Mouse (Mus musculus) cortical plate, adult 2 months (tissue): ENCODE measurements around the gene Atxn7l2. TPM values are rescaled to one million over a fixed set of nuclear protein-coding genes. Genes with fewer than 3 reads are reported as not detected.

Experiments used
- H3K27ac ChIP-seq: fragments of 200-500 bp; 2 replicates; pipeline ENCODE4 v1.5.1; 2012; ENCODE audit warnings: low read length, control low read depth, inconsistent platforms; ENCODE audit not compliant: insufficient read depth
- H3K4me1 ChIP-seq: fragments of 200-500 bp; 2 replicates; pipeline ENCODE4 v1.6.1; 2011; ENCODE audit warnings: low read length; ENCODE audit not compliant: control insufficient read depth, insufficient read depth
- H3K4me3 ChIP-seq: fragments of 200-500 bp; 2 replicates; pipeline ENCODE4 v1.5.1; 2011; ENCODE audit warnings: mild to moderate bottlenecking, low read length, control low read depth; ENCODE audit not compliant: insufficient read depth
- CTCF ChIP-seq: fragments of 200-500 bp; IDR thresholded peaks from 2 replicates; pipeline ENCODE4 v1.5.1; 2011; ENCODE audit warnings: mild to moderate bottlenecking, control low read depth, low read length; ENCODE audit not compliant: insufficient read depth; ENCODE audit errors: extremely low read depth
- POLR2A ChIP-seq: fragments of 200-500 bp; IDR thresholded peaks from 2 replicates; pipeline ENCODE4 v1.6.1; 2011; ENCODE audit warnings: mild to moderate bottlenecking, low read length, control low read depth; ENCODE audit not compliant: insufficient read depth; ENCODE audit errors: extremely low read depth
- polyA plus RNA-seq: library from polyadenylated mRNA; depleted of rRNA; stranded (reverse); fragments of >200 nt; gene quantifications from 2 replicates; pipeline ENCODE4 v1.2.3, GENCODE M21; 2012

The Atxn7l2 gene
- polyA plus RNA-seq, 1 experiment, result 36.5 TPM

DNA sequence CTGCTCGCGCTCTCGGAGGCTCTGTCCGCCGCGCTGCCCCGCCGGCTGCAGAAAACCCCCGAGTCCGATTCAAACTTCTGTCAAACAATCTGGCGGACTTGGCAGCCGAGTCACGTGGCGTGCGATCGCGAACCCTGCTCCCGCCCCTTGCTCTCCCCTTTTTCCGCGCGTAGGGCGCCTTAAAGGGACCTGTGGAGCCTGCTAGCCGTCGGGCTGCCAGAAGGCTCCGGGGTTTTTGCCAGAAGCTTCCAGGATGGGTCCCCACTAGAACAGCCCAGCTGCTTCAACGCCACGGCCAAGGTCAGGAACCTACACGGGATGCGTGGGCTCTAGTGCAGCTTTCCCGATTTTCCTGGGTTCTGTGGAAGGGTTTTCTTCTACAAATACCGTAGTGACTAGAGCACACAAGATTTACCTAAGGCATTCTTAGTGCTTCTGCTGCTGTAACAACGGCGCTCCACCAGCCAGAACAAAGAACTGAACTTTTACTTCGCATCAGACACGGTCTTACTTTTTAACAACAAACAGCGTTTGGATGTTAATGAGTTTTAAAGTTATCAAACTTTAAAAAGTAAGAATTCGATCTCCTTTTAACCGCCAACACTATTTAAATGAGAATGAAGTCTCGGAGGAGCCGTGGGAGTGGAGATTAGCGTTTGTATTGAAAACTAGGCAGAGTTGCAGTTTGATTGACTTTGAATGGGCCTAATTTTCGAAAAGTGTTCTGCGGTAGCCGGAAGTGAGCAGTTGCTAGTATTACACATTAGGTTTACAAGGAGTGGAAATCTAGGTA is 16.0 kb upstream of the Atxn7l2 start, which contains the start of gene Sypl2:
Gene Sypl2 (minus strand): TSS at position 91 of the 793 bp plus-strand sequence.
- no peak for TF ChIP-seq POLR2A
- TF ChIP-seq CTCF, result no peak
- Histone ChIP-seq H3K27ac (no peak within 1 kb of the TSS), H3K4me1 (no peaks in the 10 kb centered on the region; the same call in 1 of the 2 replicates), H3K4me3 (peak within 1 kb of the TSS; percentile 36)

DNA sequence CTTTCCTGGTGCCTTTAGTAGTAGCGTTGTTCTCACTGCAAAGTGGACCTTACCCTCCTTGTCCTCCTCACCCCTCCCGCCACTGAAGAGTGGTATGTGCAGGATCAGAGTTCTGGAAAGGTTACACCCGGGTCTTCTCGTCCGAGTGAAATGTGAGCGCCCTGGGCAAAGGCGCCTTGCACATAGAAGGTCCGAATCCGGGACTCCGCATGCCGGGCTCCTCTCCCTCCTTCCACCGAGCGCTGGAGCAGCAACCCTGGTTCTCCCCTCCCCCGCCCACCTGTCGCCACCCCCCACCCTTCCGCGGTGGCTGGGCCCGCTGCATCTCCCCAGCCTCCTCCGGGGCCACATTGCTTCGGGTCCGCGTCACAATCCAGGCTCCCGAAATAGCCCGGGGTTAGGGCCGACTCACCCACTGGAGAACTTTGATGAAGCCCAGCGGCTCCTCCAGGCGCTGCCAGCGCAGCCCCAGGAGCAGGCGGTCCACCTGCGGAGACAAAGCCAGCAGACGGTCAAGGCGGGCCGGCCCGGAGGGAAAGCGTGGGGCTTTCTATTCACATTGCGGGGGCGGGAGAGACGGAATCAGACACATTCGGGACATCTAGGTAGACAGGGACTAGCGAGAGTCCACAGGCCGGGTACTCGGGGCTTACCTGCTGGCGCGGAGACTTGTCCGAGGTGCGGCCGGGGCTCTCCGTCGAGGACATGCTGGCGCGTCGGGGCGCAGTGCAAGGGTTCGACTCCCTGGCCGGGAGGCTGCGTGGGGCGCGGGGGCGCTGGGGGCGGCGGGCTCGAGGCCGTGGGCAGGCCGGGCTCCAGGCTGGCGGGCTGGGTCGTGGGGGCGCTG is 15.2 kb upstream of the Atxn7l2 start:
- Histone ChIP-seq H3K4me3 (peak overlapping the region; percentile 36; the same call in 1 of the 2 replicates), H3K4me1 (no peaks in the 10 kb centered on the region; the same call in 1 of the 2 replicates), H3K27ac (no peak overlapping the region)
- TF ChIP-seq CTCF, result no peak
- no peak for TF ChIP-seq POLR2A

GRCm38 (mm10) chr3:108220661-108221060 is 9.9 kb upstream of the Atxn7l2 start:
- TF ChIP-seq CTCF (no peak), POLR2A (no peak)

GRCm38 (mm10) chr3:108214734-108215133 is 4.0 kb upstream of the Atxn7l2 start:
- H3K27ac ChIP-seq, result no peak overlapping the region

More at GRCm38 (mm10) chr3:108220661-108221060, 9.9 kb upstream of the Atxn7l2 start:
- no peak overlapping the region for H3K27ac ChIP-seq
- H3K4me3 ChIP-seq, result no peak overlapping the region
- H3K4me1 ChIP-seq, result no peaks in the 10 kb centered on the region

GRCm38 (mm10) chr3:108212406-108212805 is 1.7 kb upstream of the Atxn7l2 start:
- Histone ChIP-seq H3K4me3 (no peak overlapping the region), H3K27ac (peak overlapping the region; percentile 36; the same call in 1 of the 2 replicates), H3K4me1 (peaks cover 1% of the 10 kb centered on the region; the same call in 1 of the 2 replicates)
- no peak for TF ChIP-seq CTCF
- TF ChIP-seq POLR2A, result no peak

More at GRCm38 (mm10) chr3:108214734-108215133, 4.0 kb upstream of the Atxn7l2 start:
- TF ChIP-seq CTCF (no peak), POLR2A (no peak)
- H3K4me3 ChIP-seq, result no peak overlapping the region
- peaks cover 1% of the 10 kb centered on the region; the same call in 1 of the 2 replicates for H3K4me1 ChIP-seq

DNA sequence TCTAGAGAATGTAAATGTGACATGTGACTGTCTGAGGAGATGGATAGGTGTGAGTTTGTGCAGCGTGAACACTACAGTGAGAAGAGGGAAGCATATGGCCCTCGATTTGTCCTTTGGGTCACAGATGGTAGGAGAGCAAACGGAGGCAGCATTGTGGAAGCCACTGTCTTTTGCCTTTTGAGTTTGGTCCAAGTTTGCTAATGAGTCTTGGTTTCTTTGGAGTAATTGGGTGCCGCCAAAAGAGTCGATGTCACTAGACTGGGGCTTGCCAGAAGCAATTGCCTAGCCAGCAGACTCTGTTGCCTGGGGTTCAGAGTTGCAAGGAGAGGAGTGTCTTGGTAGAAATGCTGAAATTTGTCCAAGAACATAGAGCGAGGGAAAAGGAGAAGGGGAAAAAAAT is 1.1 kb upstream of the Atxn7l2 start:
- Histone ChIP-seq H3K4me3 (no peak overlapping the region), H3K27ac (no peak overlapping the region), H3K4me1 (peaks cover 1% of the 10 kb centered on the region; the same call in 1 of the 2 replicates)
- TF ChIP-seq POLR2A (no peak), CTCF (no peak)

DNA sequence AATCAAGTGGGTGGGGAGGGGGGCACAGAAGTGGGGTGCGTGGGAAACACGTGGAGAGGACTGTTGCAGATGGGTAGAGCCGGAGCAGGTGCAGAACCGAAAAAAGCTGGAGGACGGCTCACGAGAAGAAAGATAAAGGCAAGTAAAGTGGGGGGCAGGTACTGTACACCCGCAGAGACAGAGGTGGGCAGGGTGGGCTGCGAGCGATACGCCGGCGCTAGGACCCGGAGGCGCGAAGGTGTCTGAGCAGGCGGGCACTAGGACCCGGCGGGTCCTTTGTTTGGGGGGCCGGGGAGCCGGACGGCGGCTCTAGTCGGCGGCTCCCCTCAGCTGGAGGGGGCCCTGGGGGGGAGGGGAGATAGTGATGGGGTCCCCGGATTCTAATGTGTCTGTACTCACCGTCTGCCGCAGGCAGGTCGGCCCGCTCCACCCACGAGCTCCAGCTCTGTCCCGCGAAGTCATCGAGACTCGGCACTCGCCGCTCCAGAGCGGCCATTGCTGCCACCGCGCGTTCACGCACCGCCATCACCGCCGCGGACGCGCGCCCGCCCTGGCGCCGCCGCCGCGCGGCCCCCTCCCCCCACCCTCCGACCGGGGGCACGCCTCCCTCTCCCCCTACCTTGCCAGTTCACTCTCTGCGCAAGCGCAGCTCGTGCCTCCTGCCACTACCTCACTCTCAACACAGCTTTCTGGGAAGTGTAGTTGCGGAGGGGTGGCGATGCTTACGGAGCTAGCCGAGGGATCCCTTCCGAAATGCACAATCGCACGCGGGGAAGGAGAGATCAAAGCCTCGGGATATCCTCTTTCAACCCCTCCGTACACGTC is 576 bp downstream of the Atxn7l2 start:
- TF ChIP-seq CTCF (no peak), POLR2A (peak; percentile 99)
- Histone ChIP-seq H3K4me3 (peak overlapping the region; percentile 72), H3K4me1 (peaks cover 1% of the 10 kb centered on the region; the same call in 1 of the 2 replicates), H3K27ac (peak overlapping the region; percentile 83)

DNA sequence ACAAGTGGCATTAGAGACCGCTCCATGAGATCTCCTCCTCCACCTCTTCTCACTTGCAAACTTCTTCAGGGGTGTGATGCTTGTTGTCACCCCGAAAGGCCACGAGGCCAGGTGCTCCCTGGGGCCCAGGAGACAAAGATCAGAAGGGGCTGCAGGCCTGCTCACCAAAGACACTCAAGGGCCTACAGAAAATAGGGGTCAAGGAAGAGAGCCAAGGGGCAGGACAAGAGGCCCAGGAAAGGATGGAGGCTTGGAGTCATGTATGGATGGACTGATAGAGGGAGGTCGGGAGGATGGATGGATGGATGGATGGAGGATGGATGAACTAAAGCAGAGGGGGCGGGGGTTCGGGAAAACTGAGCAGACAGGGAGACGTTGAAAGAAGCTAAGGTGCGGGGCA is 1.2 kb downstream of the Atxn7l2 start:
- Histone ChIP-seq H3K4me3 (peak overlapping the region; percentile 72), H3K27ac (no peak overlapping the region), H3K4me1 (peaks cover 1% of the 10 kb centered on the region; the same call in 1 of the 2 replicates)
- TF ChIP-seq POLR2A (no peak), CTCF (no peak)

DNA sequence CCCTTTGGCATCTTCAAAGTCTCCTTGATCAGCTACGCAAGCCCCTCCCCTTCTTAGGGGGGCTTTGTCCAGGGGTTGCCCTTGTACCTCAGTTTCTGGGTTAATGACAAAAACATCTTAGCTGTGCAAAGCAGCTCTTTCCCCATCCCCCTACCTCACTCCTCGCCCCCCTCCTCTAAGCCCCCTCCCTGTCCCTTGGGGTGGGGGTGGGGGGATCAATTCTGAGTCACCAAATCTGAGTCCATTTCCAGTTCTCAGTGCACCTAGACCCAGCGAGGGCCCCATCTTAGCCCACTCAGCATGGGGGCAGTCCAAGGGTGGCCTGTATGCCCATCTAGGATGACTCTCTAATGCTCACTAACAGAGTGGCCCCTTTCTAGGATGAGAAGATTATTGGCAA is 1.7 kb downstream of the Atxn7l2 start:
- no peak for TF ChIP-seq CTCF
- TF ChIP-seq POLR2A, result no peak
- peak overlapping the region; percentile 72; the same call in 1 of the 2 replicates for H3K4me3 ChIP-seq
- no peak overlapping the region for H3K27ac ChIP-seq
- peaks cover 1% of the 10 kb centered on the region; the same call in 1 of the 2 replicates for H3K4me1 ChIP-seq
